Mouse (Mus musculus) splenic B cell, adult 2 months (primary cell): ENCODE data around the gene Defb29.

Experiments
- DNase-seq: peaks from one replicate; pipeline ENCODE4 v3.0.0-alpha.2; 2011; ENCODE audit warnings: low read depth, low spot score
- H3K27me3 ChIP-seq: 2 replicates; pipeline ENCODE4 v1.6.1; 2012; ENCODE audit warnings: mild to moderate bottlenecking, low read length, moderate library complexity, mixed read lengths; ENCODE audit not compliant: control insufficient read depth, poor library complexity, insufficient read depth, severe bottlenecking
- H3K36me3 ChIP-seq: 2 replicates; pipeline ENCODE4 v1.6.1; 2012; ENCODE audit warnings: mild to moderate bottlenecking, low read length, moderate library complexity, mixed read lengths; ENCODE audit not compliant: control insufficient read depth, poor library complexity, insufficient read depth, severe bottlenecking

Gene Defb29

GRCm38 (mm10) chr2:152539944-152540710, at the start of gene Defb29:
Defb29 (minus strand) TSS chr2:152540098.
- Histone ChIP-seq H3K27me3 (no peaks in the 10 kb centered on the region; the same call in 1 of the 2 replicates), H3K36me3 (no peaks in the 10 kb centered on the region)
- no peak for DNase-seq

GRCm38 (mm10) chr2:152589021-152589420, 49.1 kb upstream of the Defb29 start:
- no peaks in the 10 kb centered on the region for H3K36me3 ChIP-seq
- no peaks in the 10 kb centered on the region for H3K27me3 ChIP-seq

GRCm38 (mm10) chr2:152588450-152588849, 48.6 kb upstream of the Defb29 start:
- no peaks in the 10 kb centered on the region for H3K27me3 ChIP-seq
- DNase-seq, result no peak
- H3K36me3 ChIP-seq, result no peaks in the 10 kb centered on the region

More at GRCm38 (mm10) chr2:152589021-152589420, 49.1 kb upstream of the Defb29 start:
- no peak for DNase-seq

- peak; percentile 6 for DNase-seq
- no peaks in the 10 kb centered on the region for H3K36me3 ChIP-seq
- no peaks in the 10 kb centered on the region for H3K27me3 ChIP-seq
Measured at GRCm38 (mm10) chr2:152586926-152587560, 47.1 kb upstream of the Defb29 start.

GRCm38 (mm10) chr2:152580612-152581011, 40.7 kb upstream of the Defb29 start:
- no peaks in the 10 kb centered on the region for H3K27me3 ChIP-seq
- no peak for DNase-seq
- H3K36me3 ChIP-seq, result no peaks in the 10 kb centered on the region

- H3K36me3 ChIP-seq, result no peaks in the 10 kb centered on the region
- DNase-seq, result no peak
- no peaks in the 10 kb centered on the region for H3K27me3 ChIP-seq
Measured at GRCm38 (mm10) chr2:152580107-152580506, 40.2 kb upstream of the Defb29 start, which contains the start of gene Defb19. Defb19 (minus strand) TSS chr2:152580312.

- no peaks in the 10 kb centered on the region for H3K27me3 ChIP-seq
- H3K36me3 ChIP-seq, result no peaks in the 10 kb centered on the region
- no peak for DNase-seq
Measured at GRCm38 (mm10) chr2:152573484-152573883, 33.6 kb upstream of the Defb29 start.

GRCm38 (mm10) chr2:152572114-152572794, 32.4 kb upstream of the Defb29 start, which contains the start of gene Defb21:
Defb21 (plus strand) TSS chr2:152572744.
- no peaks in the 10 kb centered on the region for H3K27me3 ChIP-seq
- DNase-seq, result peak; percentile 9
- H3K36me3 ChIP-seq, result no peaks in the 10 kb centered on the region

GRCm38 (mm10) chr2:152570313-152570712, 30.4 kb upstream of the Defb29 start:
- no peak for DNase-seq
- Histone ChIP-seq H3K36me3 (no peaks in the 10 kb centered on the region), H3K27me3 (no peaks in the 10 kb centered on the region)

GRCm38 (mm10) chr2:152569881-152570280, 30.0 kb upstream of the Defb29 start:
- Histone ChIP-seq H3K27me3 (no peaks in the 10 kb centered on the region), H3K36me3 (no peaks in the 10 kb centered on the region)
- DNase-seq, result no peak

GRCm38 (mm10) chr2:152569038-152569437, 29.1 kb upstream of the Defb29 start, which contains the start of gene Gm17416:
Gm17416 (plus strand) TSS chr2:152569338.
- no peaks in the 10 kb centered on the region for H3K27me3 ChIP-seq

GRCm38 (mm10) chr2:152556655-152557054, 16.8 kb upstream of the Defb29 start:
- no peaks in the 10 kb centered on the region for H3K36me3 ChIP-seq
- no peaks in the 10 kb centered on the region for H3K27me3 ChIP-seq
- no peak for DNase-seq

More at GRCm38 (mm10) chr2:152569038-152569437, 29.1 kb upstream of the Defb29 start, which contains the start of gene Gm17416:
- no peak for DNase-seq
- H3K36me3 ChIP-seq, result no peaks in the 10 kb centered on the region

GRCm38 (mm10) chr2:152553774-152554423, 14.0 kb upstream of the Defb29 start:
- no peaks in the 10 kb centered on the region for H3K36me3 ChIP-seq
- DNase-seq, result peak; percentile 25
- no peaks in the 10 kb centered on the region for H3K27me3 ChIP-seq

- no peaks in the 10 kb centered on the region; the same call in 1 of the 2 replicates for H3K27me3 ChIP-seq
Measured at GRCm38 (mm10) chr2:152548124-152548523, 8.2 kb upstream of the Defb29 start.

More at GRCm38 (mm10) chr2:152548124-152548523, 8.2 kb upstream of the Defb29 start:
- H3K36me3 ChIP-seq, result no peaks in the 10 kb centered on the region
- DNase-seq, result no peak
